Mouse (Mus musculus) midbrain, embryonic 14.5 days (tissue): Measurements from ENCODE around the gene Ccr6. TPM values are rescaled to one million over a fixed set of nuclear protein-coding genes. Genes with fewer than 3 reads are reported as not detected.
A peak's percentile ranks its signal among the peaks of the same experiment; 100 is the strongest.
"Not testable (repeated sequence)": the region's sequence is repeated elsewhere in the genome, so short reads cannot be mapped to it uniquely, and the experiment has no call there.

ENCODE experiments used
- ATAC-seq: fragments of 200-750 bp; cut with Nextera tagmentation; 2 replicates; pipeline ENCODE4 v1.8.0; 2017; ENCODE audit warnings: moderate number of reproducible peaks, moderate library complexity; ENCODE audit not compliant: low FRiP score, low TSS enrichment
- DNase-seq: peaks from one replicate; pipeline ENCODE4 v3.0.0-alpha.2; 2015
- H3K27ac ChIP-seq: fragments of 300-500 bp; sonication (generic); replicated peaks from 2 replicates; pipeline ENCODE4 v1.5.1; 2014; ENCODE audit warnings: mild to moderate bottlenecking, low read depth, low read length, moderate library complexity
- H3K27me3 ChIP-seq: fragments of 300-500 bp; sonication (generic); 2 replicates; pipeline ENCODE4 v1.6.1; 2014; ENCODE audit warnings: low read length, control low read depth, mixed read lengths; ENCODE audit not compliant: control insufficient read depth, insufficient read depth
- H3K36me3 ChIP-seq: fragments of 300-500 bp; sonication (generic); 2 replicates; pipeline ENCODE4 v1.6.1; 2014; ENCODE audit warnings: low read length, control low read depth; ENCODE audit not compliant: control insufficient read depth, insufficient read depth
- H3K4me1 ChIP-seq: fragments of 300-500 bp; sonication (generic); 2 replicates; pipeline ENCODE4 v1.6.1; 2014; ENCODE audit warnings: mild to moderate bottlenecking, antibody characterized with exemption, low read length, control low read depth; ENCODE audit not compliant: control insufficient read depth, insufficient read depth
- H3K4me2 ChIP-seq: fragments of 300-500 bp; sonication (generic); 2 replicates; pipeline ENCODE4 v1.6.1; 2014; ENCODE audit warnings: mild to moderate bottlenecking, low read length, moderate library complexity
- H3K4me3 ChIP-seq: fragments of 300-500 bp; sonication (generic); replicated peaks from 2 replicates; pipeline ENCODE4 v1.5.1; 2014; ENCODE audit warnings: low read depth, low read length
- H3K9ac ChIP-seq: fragments of 300-500 bp; sonication (generic); replicated peaks from 2 replicates; pipeline ENCODE4 v1.6.1; 2014; ENCODE audit warnings: mild to moderate bottlenecking, low read length, moderate library complexity
- H3K9me3 ChIP-seq: fragments of 300-500 bp; sonication (generic); 2 replicates; pipeline ENCODE4 v1.6.1; 2016; ENCODE audit warnings: low read length, control low read depth, mixed read lengths; ENCODE audit not compliant: control insufficient read depth
- WGBS: fragments of 180-500 bp; shearing (Covaris S2); extraction: QIAGEN DNeasy Blood & Tissue Kit; methylation state at CpG from one replicate; pipeline ENCODE4 v1.1.7; 2014; 5-methylcytosine and 5-hydroxymethylcytosine counted together
- polyA plus RNA-seq: library from polyadenylated mRNA; unstranded; fragments of >200 nt; fragmentation: Nextera tagmentation; extraction: Ambion mirVana; gene quantifications from 2 replicates; pipeline ENCODE4 v1.2.1, GENCODE M21; 2014

The Ccr6 gene
- polyA plus RNA-seq, result not detected in 2 replicates

- no peak for ATAC-seq
- no peaks in the 10 kb centered on the region for H3K27me3 ChIP-seq
- 86% methylated on average over 3 of the region's 3 CpGs for WGBS
Measured at GRCm38 (mm10) chr17:8235743-8236142, at the start of gene Ccr6. Gene Ccr6 (plus strand): TSS chr17:8236043.

GRCm38 (mm10) chr17:8193678-8194077 is 42.2 kb upstream of the Ccr6 start:
- H3K9me3 ChIP-seq, result no peaks in the 10 kb centered on the region
- DNase-seq, result no peak
- H3K4me3 ChIP-seq, result no peak overlapping the region
- H3K9ac ChIP-seq, result no peak overlapping the region
- H3K27ac ChIP-seq, result no peak overlapping the region
- H3K36me3 ChIP-seq, result peaks cover 66% of the 10 kb centered on the region
- no peak for ATAC-seq
- H3K27me3 ChIP-seq, result no peaks in the 10 kb centered on the region
- WGBS, result 93% methylated on average over 8 of the region's 8 CpGs
- H3K4me1 ChIP-seq, result no peaks in the 10 kb centered on the region
- H3K4me2 ChIP-seq, result no peak overlapping the region

More at GRCm38 (mm10) chr17:8235743-8236142, at the start of gene Ccr6:
- Histone ChIP-seq H3K4me3 (no peak within 1 kb of the TSS), H3K36me3 (no peaks in the 10 kb centered on the region), H3K4me1 (no peaks in the 10 kb centered on the region), H3K9me3 (no peaks in the 10 kb centered on the region), H3K27ac (no peak within 1 kb of the TSS), H3K9ac (no peak within 1 kb of the TSS), H3K4me2 (no peak within 1 kb of the TSS)
- DNase-seq, result no peak

GRCm38 (mm10) chr17:8195685-8196376 is 40.0 kb upstream of the Ccr6 start:
- H3K27me3 ChIP-seq, result no peaks in the 10 kb centered on the region
- no peak for ATAC-seq
- no peak overlapping the region for H3K4me2 ChIP-seq
- no peak overlapping the region for H3K9ac ChIP-seq
- H3K4me1 ChIP-seq, result no peaks in the 10 kb centered on the region
- no peak overlapping the region for H3K27ac ChIP-seq
- no peak for DNase-seq
- WGBS, result 94% methylated on average over 8 of the region's 8 CpGs
- H3K36me3 ChIP-seq, result peaks cover 49% of the 10 kb centered on the region
- no peaks in the 10 kb centered on the region for H3K9me3 ChIP-seq
- no peak overlapping the region for H3K4me3 ChIP-seq

GRCm38 (mm10) chr17:8197652-8198051 is 38.2 kb upstream of the Ccr6 start:
- H3K36me3 ChIP-seq, result peaks cover 38% of the 10 kb centered on the region
- H3K4me2 ChIP-seq, result no peak overlapping the region
- ATAC-seq (no peak), DNase-seq (peak; percentile 55)
- H3K9me3 ChIP-seq, result no peaks in the 10 kb centered on the region
- no peaks in the 10 kb centered on the region for H3K27me3 ChIP-seq
- H3K4me1 ChIP-seq, result no peaks in the 10 kb centered on the region
- no peak overlapping the region for H3K4me3 ChIP-seq
- H3K27ac ChIP-seq, result no peak overlapping the region
- 68% methylated on average over 3 of the region's 3 CpGs for WGBS
- no peak overlapping the region for H3K9ac ChIP-seq

- Histone ChIP-seq H3K27me3 (no peaks in the 10 kb centered on the region), H3K4me3 (no peak overlapping the region), H3K4me2 (no peak overlapping the region), H3K4me1 (no peaks in the 10 kb centered on the region), H3K9ac (no peak overlapping the region), H3K36me3 (peaks cover 27% of the 10 kb centered on the region), H3K27ac (no peak overlapping the region), H3K9me3 (no peaks in the 10 kb centered on the region)
- DNase-seq (no peak), ATAC-seq (no peak)
- 91% methylated on average over 11 of the region's 11 CpGs for WGBS
Measured at GRCm38 (mm10) chr17:8199067-8199935, 36.5 kb upstream of the Ccr6 start.

- Histone ChIP-seq H3K4me2 (no peak overlapping the region), H3K9me3 (no peaks in the 10 kb centered on the region), H3K9ac (no peak overlapping the region), H3K27ac (no peak overlapping the region), H3K27me3 (no peaks in the 10 kb centered on the region), H3K36me3 (peaks cover 21% of the 10 kb centered on the region), H3K4me3 (no peak overlapping the region), H3K4me1 (no peaks in the 10 kb centered on the region)
- WGBS, result 89% methylated on average over 1 of the region's 1 CpGs
- DNase-seq (no peak), ATAC-seq (no peak)
Measured at GRCm38 (mm10) chr17:8199936-8200330, 35.9 kb upstream of the Ccr6 start.

GRCm38 (mm10) chr17:8203487-8203886 is 32.4 kb upstream of the Ccr6 start:
- H3K27me3 ChIP-seq, result no peaks in the 10 kb centered on the region
- no peak overlapping the region for H3K4me2 ChIP-seq
- H3K27ac ChIP-seq, result no peak overlapping the region
- DNase-seq, result no peak
- no peak overlapping the region for H3K4me3 ChIP-seq
- no peak for ATAC-seq
- H3K9me3 ChIP-seq, result no peaks in the 10 kb centered on the region
- H3K9ac ChIP-seq, result no peak overlapping the region
- no peaks in the 10 kb centered on the region for H3K4me1 ChIP-seq
- 64% methylated on average over 1 of the region's 1 CpGs for WGBS
- H3K36me3 ChIP-seq, result no peaks in the 10 kb centered on the region

- not testable (repeated sequence) for H3K36me3 ChIP-seq, H3K27me3 ChIP-seq, H3K4me2 ChIP-seq, H3K9me3 ChIP-seq, H3K9ac ChIP-seq, H3K4me3 ChIP-seq, H3K27ac ChIP-seq, H3K4me1 ChIP-seq, DNase-seq, ATAC-seq
- WGBS, result 77% methylated on average over 1 of the region's 1 CpGs
Measured at GRCm38 (mm10) chr17:8205221-8205631, 30.6 kb upstream of the Ccr6 start.
